Mouse (Mus musculus) myocyte (in vitro differentiated cells): ENCODE measurements at regions not wholly inside any gene's neighbourhood (a gene's known extent, or its start where the extent isn't known, plus 50 kb on each side); places are given as distances from the start of the nearest gene placed in this dataset.

Experiments used
- CEBPB ChIP-seq: IDR thresholded peaks from 2 replicates; pipeline ENCODE4 v1.6.1; 2011; ENCODE audit warnings: mild to moderate bottlenecking, moderate library complexity; ENCODE audit not compliant: poor library complexity, insufficient read depth, severe bottlenecking
- E2F4 ChIP-seq: IDR thresholded peaks from one replicate; pipeline ENCODE4 v1.6.1; 2011; ENCODE audit warnings: mild to moderate bottlenecking, control low read depth, moderate library complexity; ENCODE audit not compliant: insufficient read depth
- MAX ChIP-seq: IDR thresholded peaks from one replicate; pipeline ENCODE4 v1.6.1; 2011; ENCODE audit warnings: low read depth, mild to moderate bottlenecking, control low read depth
- MYOD1 ChIP-seq, 3 experiments: IDR thresholded peaks; one replicate each; pipeline ENCODE4 v1.6.1; 2011; ENCODE audit warnings: control low read depth in 2 of 3, low read depth in 2 of 3, mild to moderate bottlenecking in 2 of 3, moderate library complexity in 1 of 3; ENCODE audit not compliant: insufficient read length in 2 of 3, control insufficient read depth in 1 of 3
- POLR2A ChIP-seq: IDR thresholded peaks from one replicate; pipeline ENCODE4 v1.6.1; 2011; ENCODE audit warnings: low read depth, mild to moderate bottlenecking, control low read depth, moderate library complexity; ENCODE audit not compliant: insufficient read length
- POLR2AphosphoS2 ChIP-seq: IDR thresholded peaks from one replicate; pipeline ENCODE4 v1.6.1; 2011; ENCODE audit warnings: low read depth, control low read depth; ENCODE audit not compliant: insufficient read length
- TCF12 ChIP-seq: IDR thresholded peaks from one replicate; pipeline ENCODE4 v1.6.1; 2011; ENCODE audit warnings: mild to moderate bottlenecking, control low read depth; ENCODE audit not compliant: poor library complexity, insufficient read depth, severe bottlenecking
- USF1 ChIP-seq: IDR thresholded peaks from one replicate; pipeline ENCODE4 v1.6.1; 2011; ENCODE audit warnings: low read depth, mild to moderate bottlenecking, control low read depth, moderate library complexity

DNA sequence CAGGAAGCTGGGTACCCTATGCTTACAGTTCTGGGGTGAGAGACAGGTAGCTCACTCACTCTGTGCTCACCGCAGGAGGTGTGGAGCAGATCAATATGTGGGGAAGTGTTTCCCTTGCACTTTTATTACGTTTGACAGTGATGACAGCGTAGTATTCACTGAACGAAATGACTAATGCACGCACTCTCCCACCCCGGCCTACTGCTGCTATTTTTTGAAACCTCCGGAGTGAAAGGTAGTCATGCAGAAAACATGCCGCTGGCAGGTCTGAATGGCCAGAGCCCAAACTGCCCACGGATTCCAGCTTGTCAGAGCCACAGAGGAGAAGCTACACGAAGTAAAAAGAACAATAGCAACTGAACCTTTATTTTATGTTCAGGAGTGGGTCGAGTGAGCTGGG lies 267.0 kb upstream of the Nr2f2 start:
- no peak for TF ChIP-seq MAX
- no peak for TF ChIP-seq POLR2A
- TF ChIP-seq USF1, result no peak
- no peak for TF ChIP-seq MYOD1 (IDR thresholded peaks at IDR 0.05; ENCODE audit: control insufficient read depth in 1 of 3, insufficient read length in 2 of 3, low read depth in 2 of 3)
- no peak for TF ChIP-seq TCF12
- TF ChIP-seq CEBPB, result no peak
- TF ChIP-seq POLR2AphosphoS2, result no peak
- no peak for TF ChIP-seq E2F4
